Mouse (Mus musculus): ENCODE measurements at regions not wholly inside any gene's neighbourhood (a gene's known extent, or its start where the extent isn't known, plus 50 kb on each side); places are given as distances from the start of the nearest gene placed in this dataset.

- no peaks in the 10 kb centered on the region for H3K9me3 ChIP-seq (replicated peaks)
- H3K4me2 ChIP-seq, result no peak overlapping the region
- no peak for ATAC-seq (replicated peaks; ENCODE audit: low FRiP score)
- H3K36me3 ChIP-seq, result no peaks in the 10 kb centered on the region
- H3K27ac ChIP-seq, result no peak overlapping the region
- no peak overlapping the region for H3K9ac ChIP-seq
- no peaks in the 10 kb centered on the region for H3K4me1 ChIP-seq
- no peak overlapping the region for H3K4me3 ChIP-seq (replicated peaks)
- H3K27me3 ChIP-seq, result 0 out of 2 replicates have a peak, but pooled peaks cover 5% of the 10 kb centered on the region
- 24% methylated on average over 12 of the region's 12 CpGs for WGBS
These were observed 196.5 kb upstream of the Ajap1 start for GRCm38 (mm10) chr4:153679151-153679550.

- no peak overlapping the region for H3K4me2 ChIP-seq
- no peak for ATAC-seq (replicated peaks; ENCODE audit: low FRiP score)
- H3K4me3 ChIP-seq (replicated peaks), result no peak overlapping the region
- no peaks in the 10 kb centered on the region for H3K4me1 ChIP-seq
- no peaks in the 10 kb centered on the region for H3K36me3 ChIP-seq
- H3K27ac ChIP-seq, result no peak overlapping the region
- WGBS, result 77% methylated on average over 8 of the region's 8 CpGs
- no peaks in the 10 kb centered on the region for H3K27me3 ChIP-seq
- no peaks in the 10 kb centered on the region for H3K9me3 ChIP-seq (replicated peaks)
- no peak overlapping the region for H3K9ac ChIP-seq
These were observed 205.8 kb upstream of the Ajap1 start for GRCm38 (mm10) chr4:153688441-153688840.

- Histone ChIP-seq H3K9ac (no peak overlapping the region), H3K4me3 (replicated peaks) (no peak overlapping the region), H3K4me1 (no peaks in the 10 kb centered on the region), H3K27me3 (peaks cover 8% of the 10 kb centered on the region), H3K9me3 (replicated peaks) (no peaks in the 10 kb centered on the region), H3K36me3 (no peaks in the 10 kb centered on the region), H3K4me2 (no peak overlapping the region), H3K27ac (no peak overlapping the region)
- WGBS, result 79% methylated on average over 12 of the region's 12 CpGs
- ATAC-seq (replicated peaks; ENCODE audit: low FRiP score), result no peak
These were observed 211.3 kb upstream of the Ajap1 start for GRCm38 (mm10) chr4:153693881-153694280.

GRCm38 (mm10) chr4:153696426-153697040 lies 213.9 kb upstream of the Ajap1 start:
- Histone ChIP-seq H3K4me3 (replicated peaks) (no peak overlapping the region), H3K27ac (no peak overlapping the region), H3K27me3 (peaks cover 8% of the 10 kb centered on the region), H3K4me1 (no peaks in the 10 kb centered on the region), H3K9ac (no peak overlapping the region), H3K9me3 (replicated peaks) (no peaks in the 10 kb centered on the region), H3K36me3 (no peaks in the 10 kb centered on the region), H3K4me2 (no peak overlapping the region)
- WGBS, result 29% methylated on average over 14 of the region's 14 CpGs
- no peak for ATAC-seq (replicated peaks; ENCODE audit: low FRiP score)

GRCm38 (mm10) chr4:153707218-153707617 lies 224.6 kb upstream of the Ajap1 start:
- Histone ChIP-seq H3K4me3 (replicated peaks) (no peak overlapping the region), H3K9ac (no peak overlapping the region), H3K4me1 (peaks cover 11% of the 10 kb centered on the region; the same call in 1 of the 2 replicates), H3K36me3 (no peaks in the 10 kb centered on the region), H3K27me3 (no peaks in the 10 kb centered on the region; the same call in 1 of the 2 replicates), H3K4me2 (no peak overlapping the region), H3K9me3 (replicated peaks) (no peaks in the 10 kb centered on the region), H3K27ac (no peak overlapping the region)
- ATAC-seq (replicated peaks; ENCODE audit: low FRiP score), result peak; percentile 54; the same call in 1 of the 2 replicates
- 17% methylated on average over 7 of the region's 8 CpGs for WGBS

GRCm38 (mm10) chr4:153714995-153715645 lies 232.5 kb upstream of the Ajap1 start:
- 65% methylated on average over 6 of the region's 6 CpGs for WGBS

GRCm38 (mm10) chr4:153717273-153717672 lies 234.7 kb upstream of the Ajap1 start:
- no peak for ATAC-seq (replicated peaks; ENCODE audit: low FRiP score)
- Histone ChIP-seq H3K4me2 (no peak overlapping the region), H3K27ac (no peak overlapping the region), H3K4me3 (replicated peaks) (no peak overlapping the region), H3K4me1 (no peaks in the 10 kb centered on the region), H3K9ac (no peak overlapping the region), H3K27me3 (no peaks in the 10 kb centered on the region), H3K9me3 (replicated peaks) (no peaks in the 10 kb centered on the region), H3K36me3 (no peaks in the 10 kb centered on the region)
- 73% methylated on average over 12 of the region's 12 CpGs for WGBS

More at GRCm38 (mm10) chr4:153714995-153715645, 232.5 kb upstream of the Ajap1 start:
- no peak for ATAC-seq (replicated peaks; ENCODE audit: low FRiP score)
- H3K4me3 ChIP-seq (replicated peaks), result no peak overlapping the region
- H3K9me3 ChIP-seq (replicated peaks), result no peaks in the 10 kb centered on the region
- H3K36me3 ChIP-seq, result no peaks in the 10 kb centered on the region
- H3K4me1 ChIP-seq, result no peaks in the 10 kb centered on the region
- no peak overlapping the region for H3K27ac ChIP-seq
- no peak overlapping the region for H3K4me2 ChIP-seq
- H3K27me3 ChIP-seq, result no peaks in the 10 kb centered on the region
- no peak overlapping the region for H3K9ac ChIP-seq

GRCm38 (mm10) chr4:153724045-153724444 lies 233.0 kb upstream of the A430005L14Rik start:
- no peak for ATAC-seq (replicated peaks; ENCODE audit: low FRiP score)
- Histone ChIP-seq H3K27me3 (no peaks in the 10 kb centered on the region), H3K4me3 (replicated peaks) (no peak overlapping the region), H3K9me3 (replicated peaks) (no peaks in the 10 kb centered on the region), H3K4me1 (peaks cover 24% of the 10 kb centered on the region), H3K4me2 (no peak overlapping the region), H3K9ac (no peak overlapping the region), H3K27ac (no peak overlapping the region), H3K36me3 (no peaks in the 10 kb centered on the region)
- WGBS, result 82% methylated on average over 14 of the region's 14 CpGs

GRCm38 (mm10) chr4:153727273-153727672 lies 229.8 kb upstream of the A430005L14Rik start:
- Histone ChIP-seq H3K4me3 (replicated peaks) (no peak overlapping the region), H3K9me3 (replicated peaks) (no peaks in the 10 kb centered on the region), H3K27me3 (no peaks in the 10 kb centered on the region), H3K27ac (no peak overlapping the region), H3K36me3 (no peaks in the 10 kb centered on the region), H3K4me1 (peaks cover 26% of the 10 kb centered on the region), H3K4me2 (no peak overlapping the region), H3K9ac (no peak overlapping the region)
- ATAC-seq (replicated peaks; ENCODE audit: low FRiP score), result no peak
- 44% methylated on average over 10 of the region's 10 CpGs for WGBS

- ATAC-seq (replicated peaks; ENCODE audit: low FRiP score), result no peak
- Histone ChIP-seq H3K27me3 (no peaks in the 10 kb centered on the region), H3K9me3 (replicated peaks) (no peaks in the 10 kb centered on the region), H3K9ac (no peak overlapping the region), H3K4me3 (replicated peaks) (no peak overlapping the region), H3K36me3 (no peaks in the 10 kb centered on the region), H3K4me2 (no peak overlapping the region), H3K27ac (no peak overlapping the region), H3K4me1 (peaks cover 26% of the 10 kb centered on the region)
- 25% methylated on average over 10 of the region's 10 CpGs for WGBS
These were observed 229.1 kb upstream of the A430005L14Rik start for GRCm38 (mm10) chr4:153727896-153728422.

- WGBS, result 79% methylated on average over 11 of the region's 11 CpGs
- no peak for ATAC-seq (replicated peaks; ENCODE audit: low FRiP score)
- Histone ChIP-seq H3K9ac (no peak overlapping the region), H3K4me3 (replicated peaks) (no peak overlapping the region), H3K27ac (no peak overlapping the region), H3K4me2 (no peak overlapping the region), H3K27me3 (no peaks in the 10 kb centered on the region), H3K4me1 (peaks cover 16% of the 10 kb centered on the region), H3K9me3 (replicated peaks) (peaks cover 4% of the 10 kb centered on the region; the same call in 1 of the 2 replicates), H3K36me3 (no peaks in the 10 kb centered on the region)
These were observed 218.9 kb upstream of the A430005L14Rik start for GRCm38 (mm10) chr4:153738088-153738487.

- peaks cover 16% of the 10 kb centered on the region for H3K4me1 ChIP-seq
- H3K4me2 ChIP-seq, result no peak overlapping the region
- no peak for ATAC-seq (replicated peaks; ENCODE audit: low FRiP score)
- no peak overlapping the region for H3K4me3 ChIP-seq (replicated peaks)
- H3K9me3 ChIP-seq (replicated peaks), result no peaks in the 10 kb centered on the region
- H3K36me3 ChIP-seq, result no peaks in the 10 kb centered on the region
- 94% methylated on average over 10 of the region's 10 CpGs for WGBS
- no peak overlapping the region for H3K27ac ChIP-seq
- no peaks in the 10 kb centered on the region for H3K27me3 ChIP-seq
- no peak overlapping the region for H3K9ac ChIP-seq
These were observed 214.8 kb upstream of the A430005L14Rik start for GRCm38 (mm10) chr4:153742241-153742640.

Measured in kidney, embryonic 15.5 days (tissue).